Mouse (Mus musculus): ENCODE results near the gene Kit. TPM values are rescaled to one million over a fixed set of nuclear protein-coding genes. Genes with fewer than 3 reads are reported as not detected.

Gene Kit
- polyA plus RNA-seq, 1 experiment from 2014 or later, result 14.5 TPM

GRCm38 (mm10) chr5:75612380-75612779 is 37.7 kb downstream of the Kit start:
- 53% methylated on average over 1 of the region's 1 CpGs for WGBS
- H3K27ac ChIP-seq, result no peak overlapping the region
- no peak for TF ChIP-seq CTCF (IDR thresholded peaks at IDR 0.05; ENCODE audit: low read depth)
- no peak overlapping the region for H3K4me3 ChIP-seq (replicated peaks; ENCODE audit: low read depth, low read length)
- H3K27me3 ChIP-seq (ENCODE audit: insufficient read depth, low read length), result no peaks in the 10 kb centered on the region
- no peak for DNase-seq (ENCODE audit: low spot score)
- H3K9ac ChIP-seq (ENCODE audit: low read depth, low read length), result no peak overlapping the region
- H3K4me2 ChIP-seq (ENCODE audit: low read length), result no peak overlapping the region
- no peak for ATAC-seq (replicated peaks; ENCODE audit: low FRiP score, low read depth)
- no peaks in the 10 kb centered on the region for H3K4me1 ChIP-seq (replicated peaks; ENCODE audit: insufficient read depth, low read length)
- no peaks in the 10 kb centered on the region for H3K36me3 ChIP-seq (ENCODE audit: insufficient read depth, low read length)
- H3K9me3 ChIP-seq (replicated peaks; ENCODE audit: low read length), result no peaks in the 10 kb centered on the region

- H3K36me3 ChIP-seq (ENCODE audit: insufficient read depth, low read length), result no peaks in the 10 kb centered on the region
- H3K9ac ChIP-seq (ENCODE audit: low read depth, low read length), result no peak overlapping the region
- 97% methylated on average over 4 of the region's 4 CpGs for WGBS
- TF ChIP-seq CTCF (IDR thresholded peaks at IDR 0.05; ENCODE audit: low read depth), result no peak
- H3K4me2 ChIP-seq (ENCODE audit: low read length), result no peak overlapping the region
- H3K9me3 ChIP-seq (replicated peaks; ENCODE audit: low read length), result no peaks in the 10 kb centered on the region
- no peak overlapping the region for H3K27ac ChIP-seq
- ATAC-seq (replicated peaks; ENCODE audit: low FRiP score, low read depth) (no peak), DNase-seq (ENCODE audit: low spot score) (no peak)
- H3K27me3 ChIP-seq (ENCODE audit: insufficient read depth, low read length), result no peaks in the 10 kb centered on the region
- H3K4me3 ChIP-seq (replicated peaks; ENCODE audit: low read depth, low read length), result no peak overlapping the region
- H3K4me1 ChIP-seq (replicated peaks; ENCODE audit: insufficient read depth, low read length), result no peaks in the 10 kb centered on the region
Observed at GRCm38 (mm10) chr5:75612926-75613325, 38.2 kb downstream of the Kit start.

- Histone ChIP-seq H3K27ac (no peak overlapping the region), H3K4me2 (ENCODE audit: low read length) (no peak overlapping the region), H3K36me3 (ENCODE audit: insufficient read depth, low read length) (no peaks in the 10 kb centered on the region), H3K4me3 (replicated peaks; ENCODE audit: low read depth, low read length) (no peak overlapping the region), H3K9ac (ENCODE audit: low read depth, low read length) (no peak overlapping the region), H3K9me3 (replicated peaks; ENCODE audit: low read length) (no peaks in the 10 kb centered on the region), H3K4me1 (replicated peaks; ENCODE audit: insufficient read depth, low read length) (no peaks in the 10 kb centered on the region), H3K27me3 (ENCODE audit: insufficient read depth, low read length) (no peaks in the 10 kb centered on the region)
- no peak for TF ChIP-seq CTCF (IDR thresholded peaks at IDR 0.05; ENCODE audit: low read depth)
- DNase-seq (ENCODE audit: low spot score) (no peak), ATAC-seq (replicated peaks; ENCODE audit: low FRiP score, low read depth) (no peak)
- 94% methylated on average over 11 of the region's 11 CpGs for WGBS
Observed at GRCm38 (mm10) chr5:75615000-75615571, 40.4 kb downstream of the Kit start.

DNA sequence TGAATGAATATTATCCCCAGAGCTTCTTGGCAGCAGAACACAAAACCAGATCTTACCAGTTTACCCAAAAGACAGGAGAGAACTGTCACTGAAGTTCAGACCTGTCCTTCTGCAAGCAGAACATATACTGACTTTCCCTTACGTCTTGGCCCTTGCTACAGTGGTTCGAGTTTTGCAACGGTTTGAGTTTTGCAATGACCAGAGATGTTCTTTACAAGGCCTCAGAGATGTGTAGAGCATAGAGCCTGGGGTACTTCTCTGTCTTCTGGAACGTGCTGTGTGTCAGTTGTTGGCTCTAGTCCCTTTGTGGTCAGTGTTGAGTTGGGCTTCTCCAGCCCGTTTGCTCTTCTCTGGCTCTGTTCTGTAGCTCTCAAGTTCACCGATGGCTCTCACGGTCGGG is 40.9 kb downstream of the Kit start:
- H3K9me3 ChIP-seq (replicated peaks; ENCODE audit: low read length), result no peaks in the 10 kb centered on the region
- H3K4me3 ChIP-seq (replicated peaks; ENCODE audit: low read depth, low read length), result no peak overlapping the region
- no peak for TF ChIP-seq CTCF (IDR thresholded peaks at IDR 0.05; ENCODE audit: low read depth)
- no peaks in the 10 kb centered on the region for H3K4me1 ChIP-seq (replicated peaks; ENCODE audit: insufficient read depth, low read length)
- H3K36me3 ChIP-seq (ENCODE audit: insufficient read depth, low read length), result no peaks in the 10 kb centered on the region
- H3K27ac ChIP-seq, result no peak overlapping the region
- ATAC-seq (replicated peaks; ENCODE audit: low FRiP score, low read depth) (no peak), DNase-seq (ENCODE audit: low spot score) (no peak)
- no peak overlapping the region for H3K9ac ChIP-seq (ENCODE audit: low read depth, low read length)
- no peak overlapping the region for H3K4me2 ChIP-seq (ENCODE audit: low read length)
- 92% methylated on average over 8 of the region's 8 CpGs for WGBS
- no peaks in the 10 kb centered on the region for H3K27me3 ChIP-seq (ENCODE audit: insufficient read depth, low read length)

DNA sequence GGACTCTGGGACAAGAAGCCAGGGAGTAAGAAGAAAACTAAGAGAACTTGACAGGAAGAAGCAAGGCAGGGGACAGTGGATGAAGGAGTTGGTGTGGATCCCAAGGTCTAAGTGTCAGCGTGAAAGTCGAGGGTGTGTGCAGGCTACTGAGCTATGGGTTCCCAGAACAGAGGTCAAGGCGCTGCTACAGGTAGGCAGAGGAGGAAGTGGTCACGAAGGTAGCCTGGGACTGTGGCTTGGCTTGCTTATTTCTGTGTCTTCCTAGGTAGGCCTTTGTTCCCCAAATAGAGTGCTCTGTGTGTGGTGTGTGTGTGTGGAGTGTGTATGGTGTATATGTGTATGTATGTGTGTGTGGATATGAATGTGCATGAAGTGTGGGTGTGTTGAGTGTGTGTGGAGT is 47.7 kb downstream of the Kit start:
- no peaks in the 10 kb centered on the region for H3K36me3 ChIP-seq (ENCODE audit: insufficient read depth, low read length)
- H3K27ac ChIP-seq, result no peak overlapping the region
- no peak overlapping the region for H3K4me2 ChIP-seq (ENCODE audit: low read length)
- TF ChIP-seq CTCF (IDR thresholded peaks at IDR 0.05; ENCODE audit: low read depth), result no peak
- H3K4me3 ChIP-seq (replicated peaks; ENCODE audit: low read depth, low read length), result no peak overlapping the region
- H3K9me3 ChIP-seq (replicated peaks; ENCODE audit: low read length), result no peaks in the 10 kb centered on the region
- ATAC-seq (replicated peaks; ENCODE audit: low FRiP score, low read depth), result no peak
- WGBS, result 97% methylated on average over 4 of the region's 4 CpGs
- H3K27me3 ChIP-seq (ENCODE audit: insufficient read depth, low read length), result no peaks in the 10 kb centered on the region
- no peak for DNase-seq (ENCODE audit: low spot score)
- H3K9ac ChIP-seq (ENCODE audit: low read depth, low read length), result no peak overlapping the region
- no peaks in the 10 kb centered on the region for H3K4me1 ChIP-seq (replicated peaks; ENCODE audit: insufficient read depth, low read length)

DNA sequence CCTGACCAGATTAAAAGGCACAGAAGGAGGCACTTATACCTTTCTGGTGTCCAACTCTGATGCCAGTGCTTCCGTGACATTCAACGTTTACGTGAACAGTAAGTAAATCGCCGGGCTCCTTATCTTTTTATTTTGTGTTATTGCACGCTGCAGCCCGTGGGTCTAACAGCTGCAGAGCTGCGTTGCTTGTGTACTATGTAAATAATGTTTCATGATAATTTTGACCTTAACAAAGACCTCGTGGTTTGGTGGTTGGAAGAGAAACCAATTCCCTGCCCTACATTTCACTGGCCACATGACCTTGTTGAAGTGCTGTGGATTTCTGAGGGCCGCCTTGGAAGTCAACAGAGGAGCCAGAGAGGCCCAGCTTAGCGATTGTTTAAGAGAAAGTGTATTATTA is 48.3 kb downstream of the Kit start:
- Histone ChIP-seq H3K4me2 (ENCODE audit: low read length) (no peak overlapping the region), H3K9ac (ENCODE audit: low read depth, low read length) (no peak overlapping the region), H3K9me3 (replicated peaks; ENCODE audit: low read length) (no peaks in the 10 kb centered on the region), H3K36me3 (ENCODE audit: insufficient read depth, low read length) (no peaks in the 10 kb centered on the region), H3K4me3 (replicated peaks; ENCODE audit: low read depth, low read length) (no peak overlapping the region), H3K27me3 (ENCODE audit: insufficient read depth, low read length) (no peaks in the 10 kb centered on the region), H3K4me1 (replicated peaks; ENCODE audit: insufficient read depth, low read length) (no peaks in the 10 kb centered on the region), H3K27ac (no peak overlapping the region)
- ATAC-seq (replicated peaks; ENCODE audit: low FRiP score, low read depth) (no peak), DNase-seq (ENCODE audit: low spot score) (no peak)
- 72% methylated on average over 11 of the region's 11 CpGs for WGBS
- TF ChIP-seq CTCF (IDR thresholded peaks at IDR 0.05; ENCODE audit: low read depth), result no peak

GRCm38 (mm10) chr5:75623520-75623919 is 48.8 kb downstream of the Kit start:
- Histone ChIP-seq H3K9me3 (replicated peaks; ENCODE audit: low read length) (no peaks in the 10 kb centered on the region), H3K4me2 (ENCODE audit: low read length) (no peak overlapping the region), H3K27me3 (ENCODE audit: insufficient read depth, low read length) (no peaks in the 10 kb centered on the region), H3K36me3 (ENCODE audit: insufficient read depth, low read length) (no peaks in the 10 kb centered on the region), H3K9ac (ENCODE audit: low read depth, low read length) (no peak overlapping the region), H3K4me3 (replicated peaks; ENCODE audit: low read depth, low read length) (no peak overlapping the region), H3K27ac (no peak overlapping the region), H3K4me1 (replicated peaks; ENCODE audit: insufficient read depth, low read length) (no peaks in the 10 kb centered on the region)
- no peak for TF ChIP-seq CTCF (IDR thresholded peaks at IDR 0.05; ENCODE audit: low read depth)
- ATAC-seq (replicated peaks; ENCODE audit: low FRiP score, low read depth) (no peak), DNase-seq (ENCODE audit: low spot score) (no peak)
- 92% methylated on average over 1 of the region's 1 CpGs for WGBS

Data from kidney, postnatal 0 days (tissue).